Mouse (Mus musculus) ES-Bruce4 (cell line): ENCODE results near the gene Hspa12b.

ENCODE experiments used
- CTCF ChIP-seq: IDR thresholded peaks from one replicate; pipeline ENCODE4 v1.8.1; 2011; ENCODE audit warnings: low read depth, low read length
- EP300 ChIP-seq: IDR thresholded peaks from 2 replicates; pipeline ENCODE4 v1.6.1; 2011; ENCODE audit warnings: low read depth, low read length; ENCODE audit not compliant: insufficient read depth
- POLR2A ChIP-seq: IDR thresholded peaks from one replicate; pipeline ENCODE4 v1.8.1; 2011; ENCODE audit warnings: low read length; ENCODE audit not compliant: insufficient read depth

DNA sequence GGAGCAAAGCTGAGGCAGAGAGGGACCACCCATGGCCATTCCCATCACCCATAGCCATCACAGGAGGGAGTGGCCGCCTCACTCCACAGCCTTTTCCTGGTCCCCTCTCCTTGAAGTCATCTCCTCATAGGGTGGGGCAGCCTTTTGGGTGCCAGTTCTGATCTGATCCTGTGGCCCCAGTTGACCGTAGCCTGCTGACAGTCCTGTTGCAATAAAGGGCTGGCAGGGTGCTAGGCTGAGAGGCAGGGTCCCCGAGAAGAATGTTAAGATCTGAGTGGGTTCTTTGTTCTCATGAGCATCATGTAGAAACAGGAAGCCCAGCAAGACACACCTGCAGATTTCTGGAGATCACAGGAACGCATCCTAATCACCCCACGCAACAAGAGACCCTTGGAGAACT is 1.1 kb downstream of the Hspa12b start:
- TF ChIP-seq POLR2A (no peak), CTCF (no peak), EP300 (no peak)
